Mouse (Mus musculus) intestine, postnatal 0 days (tissue): ENCODE results near the gene Tpbg. TPM values are rescaled to one million over a fixed set of nuclear protein-coding genes. Genes with fewer than 3 reads are reported as not detected.
A peak's percentile ranks its signal among the peaks of the same experiment; 100 is the strongest.

Experiments used
- ATAC-seq: fragments of 200-750 bp; cut with Nextera tagmentation; 2 replicates; pipeline ENCODE4 v1.8.0; 2017; ENCODE audit warnings: mild to moderate bottlenecking, moderate TSS enrichment, moderate library complexity
- H3K27ac ChIP-seq: fragments of 300-500 bp; sonication (generic); 2 replicates; pipeline ENCODE4 v1.5.1; 2014; ENCODE audit warnings: mild to moderate bottlenecking, low read depth, low read length, moderate library complexity
- H3K27me3 ChIP-seq: fragments of 300-500 bp; sonication (generic); replicated peaks from 2 replicates; pipeline ENCODE4 v1.6.1; 2014; ENCODE audit warnings: low read length, mixed read lengths; ENCODE audit not compliant: control insufficient read depth, insufficient read depth
- H3K36me3 ChIP-seq: fragments of 300-500 bp; sonication (generic); 2 replicates; pipeline ENCODE4 v1.6.1; 2014; ENCODE audit warnings: mild to moderate bottlenecking, moderate library complexity; ENCODE audit not compliant: control insufficient read depth, insufficient read depth
- H3K4me1 ChIP-seq: fragments of 300-500 bp; sonication (generic); replicated peaks from 2 replicates; pipeline ENCODE4 v1.6.1; 2014; ENCODE audit warnings: antibody characterized with exemption, low read length, mixed read lengths; ENCODE audit not compliant: control insufficient read depth, insufficient read depth
- H3K4me2 ChIP-seq: fragments of 300-500 bp; sonication (generic); replicated peaks from 2 replicates; pipeline ENCODE4 v1.6.1; 2014; ENCODE audit warnings: low read depth, mild to moderate bottlenecking, moderate library complexity
- H3K4me3 ChIP-seq: fragments of 300-500 bp; sonication (generic); 2 replicates; pipeline ENCODE4 v1.5.1; 2014; ENCODE audit warnings: low read depth, low read length
- H3K9ac ChIP-seq: fragments of 300-500 bp; sonication (generic); 2 replicates; pipeline ENCODE4 v1.6.1; 2014; ENCODE audit warnings: mild to moderate bottlenecking, low read depth, low read length
- H3K9me3 ChIP-seq: fragments of 300-500 bp; sonication (generic); 2 replicates; pipeline ENCODE4 v1.6.1; 2016; ENCODE audit warnings: mixed run types; ENCODE audit not compliant: control insufficient read depth
- CTCF ChIP-seq: sonication (generic); IDR thresholded peaks from 2 replicates; pipeline ENCODE4 v1.5.1; 2016; ENCODE audit warnings: low read depth, mild to moderate bottlenecking, control low read depth, antibody characterized with exemption, moderate library complexity
- WGBS: fragments of 180-500 bp; shearing (Covaris S2); extraction: QIAGEN DNeasy Blood & Tissue Kit; methylation state at CpG from one replicate; pipeline ENCODE4 v1.1.7; 2014; 5-methylcytosine and 5-hydroxymethylcytosine counted together
- polyA plus RNA-seq: library from polyadenylated mRNA; unstranded; fragments of >200 nt; fragmentation: Nextera tagmentation; extraction: Ambion mirVana; gene quantifications from 2 replicates; pipeline ENCODE4 v1.2.1, GENCODE M21; 2015

Tpbg gene
- polyA plus RNA-seq, 1 experiment from 2014 or later: 5.2 TPM

DNA sequence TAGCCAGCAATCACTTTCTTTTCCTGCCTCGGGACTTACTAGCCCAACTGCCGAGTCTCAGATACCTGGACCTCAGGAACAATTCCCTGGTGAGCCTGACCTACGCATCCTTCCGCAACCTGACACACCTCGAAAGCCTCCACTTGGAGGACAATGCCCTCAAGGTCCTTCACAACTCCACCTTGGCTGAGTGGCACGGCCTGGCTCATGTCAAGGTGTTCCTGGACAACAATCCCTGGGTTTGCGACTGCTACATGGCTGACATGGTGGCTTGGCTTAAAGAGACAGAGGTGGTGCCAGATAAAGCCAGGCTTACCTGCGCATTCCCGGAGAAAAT, 2.4 kb downstream of the Tpbg start:
- no peak overlapping the region for H3K9ac ChIP-seq

DNA sequence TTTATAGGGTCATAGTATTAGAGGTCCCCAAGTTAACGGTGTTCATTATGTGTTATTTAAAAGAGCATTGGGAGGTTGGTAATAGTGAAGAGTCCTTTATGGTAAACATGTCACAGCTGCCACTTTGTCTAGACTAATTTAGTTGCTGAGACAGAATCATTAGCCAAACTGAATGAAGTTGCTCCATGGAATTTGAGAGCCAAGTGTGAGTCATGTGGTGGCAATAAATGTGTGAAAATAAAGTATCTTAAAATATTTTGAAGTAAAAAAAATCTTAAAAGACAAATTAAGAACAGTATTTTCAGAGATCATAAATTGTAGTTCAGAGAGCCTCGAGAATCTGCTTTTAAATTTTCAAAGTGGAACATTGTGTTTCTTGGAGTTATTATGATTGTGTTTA, 4.0 kb downstream of the Tpbg start:
- no peak overlapping the region for H3K27ac ChIP-seq
- H3K4me1 ChIP-seq: no peaks in the 10 kb centered on the region
- H3K4me3 ChIP-seq: no peak overlapping the region
- no peak overlapping the region for H3K4me2 ChIP-seq
- ATAC-seq: no peak
- H3K9me3 ChIP-seq: no peaks in the 10 kb centered on the region
- no peak overlapping the region for H3K9ac ChIP-seq
- 76% methylated on average over 2 of the region's 2 CpGs for WGBS
- no peaks in the 10 kb centered on the region for H3K36me3 ChIP-seq
- TF ChIP-seq CTCF: no peak
- peaks cover 34% of the 10 kb centered on the region for H3K27me3 ChIP-seq

More for the DNA sequence above, 2.4 kb downstream of the Tpbg start:
- Histone ChIP-seq H3K4me3 (no peak overlapping the region; the same call in 1 of the 2 replicates), H3K27me3 (peaks cover 34% of the 10 kb centered on the region), H3K9me3 (no peaks in the 10 kb centered on the region), H3K27ac (no peak overlapping the region), H3K36me3 (no peaks in the 10 kb centered on the region), H3K4me1 (no peaks in the 10 kb centered on the region), H3K4me2 (peak overlapping the region; percentile 97)
- no peak for TF ChIP-seq CTCF
- 81% methylated on average over 9 of the region's 9 CpGs for WGBS
- no peak for ATAC-seq

DNA sequence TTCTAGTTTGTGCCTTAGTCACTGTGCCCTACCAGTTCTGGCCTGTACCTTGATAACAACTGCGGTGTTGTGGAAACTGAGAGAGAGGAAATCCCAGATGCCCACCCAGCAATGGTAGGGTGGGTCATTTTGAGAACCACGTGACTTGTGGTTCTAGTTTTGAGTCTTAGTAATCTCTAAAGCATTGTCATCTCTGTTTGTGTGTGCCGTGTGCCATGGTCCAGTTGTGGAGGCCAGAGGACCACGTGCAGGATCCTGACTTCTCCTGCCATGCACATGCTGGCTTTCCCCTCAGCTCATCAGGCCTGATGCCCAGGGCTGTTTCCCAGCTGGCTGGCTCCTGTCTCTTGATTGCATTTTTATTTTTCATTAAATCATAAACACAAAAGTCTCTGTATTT, 12.6 kb downstream of the Tpbg start:
- H3K4me3 ChIP-seq: no peak overlapping the region
- 93% methylated on average over 4 of the region's 4 CpGs for WGBS
- H3K27me3 ChIP-seq: no peaks in the 10 kb centered on the region
- H3K27ac ChIP-seq: no peak overlapping the region
- ATAC-seq: no peak
- no peak overlapping the region for H3K9ac ChIP-seq
- H3K4me2 ChIP-seq: no peak overlapping the region
- TF ChIP-seq CTCF: no peak
- H3K4me1 ChIP-seq: no peaks in the 10 kb centered on the region
- H3K36me3 ChIP-seq: no peaks in the 10 kb centered on the region
- no peaks in the 10 kb centered on the region for H3K9me3 ChIP-seq

DNA sequence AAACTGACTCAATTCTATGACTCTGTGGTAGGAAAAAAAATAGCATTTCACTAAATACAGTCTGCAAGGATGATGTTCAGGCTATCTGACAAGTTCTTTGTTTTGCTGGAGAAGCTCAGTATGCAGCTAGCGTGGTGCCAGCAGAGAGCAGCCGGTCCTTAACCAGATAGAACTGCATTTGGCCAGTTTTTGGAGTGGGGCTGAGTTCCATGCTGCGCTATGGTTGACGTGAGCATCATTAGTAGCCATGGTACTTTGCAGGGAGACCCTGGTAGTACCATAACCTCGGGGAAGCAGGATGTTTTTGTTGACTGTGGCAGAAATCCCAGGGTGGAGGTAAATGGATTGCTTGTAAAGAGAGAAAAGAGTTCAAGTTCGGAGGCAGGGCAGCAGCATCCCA, 14.3 kb downstream of the Tpbg start:
- no peak for ATAC-seq
- Histone ChIP-seq H3K4me2 (no peak overlapping the region), H3K4me1 (no peaks in the 10 kb centered on the region), H3K9ac (no peak overlapping the region), H3K9me3 (no peaks in the 10 kb centered on the region), H3K27me3 (no peaks in the 10 kb centered on the region), H3K36me3 (no peaks in the 10 kb centered on the region), H3K27ac (no peak overlapping the region), H3K4me3 (no peak overlapping the region)
- TF ChIP-seq CTCF: no peak
- whole genome bisulfite sequencing: 72% methylated on average over 6 of the region's 6 CpGs

DNA sequence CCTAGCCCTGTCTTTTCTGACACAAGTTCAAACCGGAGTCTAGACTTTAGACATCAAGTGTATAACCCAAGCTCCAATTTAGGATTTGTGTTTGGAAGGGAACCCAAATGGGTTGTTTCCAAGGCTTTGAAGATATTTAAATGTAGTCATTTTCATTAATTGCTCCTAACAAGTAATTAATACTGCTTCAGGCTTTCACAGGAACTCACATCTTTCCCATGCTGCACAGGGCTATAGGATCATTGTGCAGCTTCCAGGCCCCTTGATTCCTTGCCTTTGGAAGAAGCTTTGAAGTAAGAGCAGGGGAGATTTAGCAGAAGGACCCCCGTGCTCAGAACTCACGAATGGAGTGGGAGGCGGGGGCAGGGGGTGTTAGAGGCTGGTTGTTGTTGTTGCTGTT, 18.9 kb downstream of the Tpbg start:
- H3K36me3 ChIP-seq: no peaks in the 10 kb centered on the region
- no peak overlapping the region for H3K27ac ChIP-seq

DNA sequence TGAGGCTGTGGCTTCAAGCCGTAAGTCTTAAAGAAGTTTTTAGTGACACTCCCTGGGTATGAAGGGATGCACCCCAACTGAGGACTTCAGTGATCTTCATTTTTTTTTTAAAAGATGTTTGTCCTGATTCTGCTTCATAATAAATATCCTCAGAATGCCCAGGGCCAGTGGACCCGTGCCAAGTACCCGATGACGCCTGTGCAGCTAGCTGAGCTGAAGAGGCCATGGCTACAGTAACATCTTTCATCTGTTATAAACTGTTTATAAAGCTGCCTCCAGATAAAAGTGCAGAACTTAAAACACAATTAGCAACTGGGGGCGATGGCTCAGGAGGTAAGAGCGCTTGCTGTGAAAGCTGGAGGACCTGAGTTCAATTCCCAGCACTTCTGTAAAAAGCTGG, 20.4 kb downstream of the Tpbg start:
- ATAC-seq: no peak
- no peaks in the 10 kb centered on the region for H3K4me1 ChIP-seq
- TF ChIP-seq CTCF: no peak
- H3K9me3 ChIP-seq: no peaks in the 10 kb centered on the region
- no peak overlapping the region for H3K4me3 ChIP-seq
- no peak overlapping the region for H3K27ac ChIP-seq
- no peaks in the 10 kb centered on the region for H3K27me3 ChIP-seq
- H3K9ac ChIP-seq: no peak overlapping the region
- no peaks in the 10 kb centered on the region for H3K36me3 ChIP-seq
- H3K4me2 ChIP-seq: no peak overlapping the region
- WGBS: 60% methylated on average over 6 of the region's 6 CpGs

More for the DNA sequence above, 18.9 kb downstream of the Tpbg start:
- Histone ChIP-seq H3K4me1 (no peaks in the 10 kb centered on the region), H3K4me3 (no peak overlapping the region), H3K9ac (no peak overlapping the region), H3K4me2 (no peak overlapping the region), H3K9me3 (no peaks in the 10 kb centered on the region), H3K27me3 (no peaks in the 10 kb centered on the region)
- WGBS: 54% methylated on average over 4 of the region's 4 CpGs
- no peak for ATAC-seq
- no peak for TF ChIP-seq CTCF

DNA sequence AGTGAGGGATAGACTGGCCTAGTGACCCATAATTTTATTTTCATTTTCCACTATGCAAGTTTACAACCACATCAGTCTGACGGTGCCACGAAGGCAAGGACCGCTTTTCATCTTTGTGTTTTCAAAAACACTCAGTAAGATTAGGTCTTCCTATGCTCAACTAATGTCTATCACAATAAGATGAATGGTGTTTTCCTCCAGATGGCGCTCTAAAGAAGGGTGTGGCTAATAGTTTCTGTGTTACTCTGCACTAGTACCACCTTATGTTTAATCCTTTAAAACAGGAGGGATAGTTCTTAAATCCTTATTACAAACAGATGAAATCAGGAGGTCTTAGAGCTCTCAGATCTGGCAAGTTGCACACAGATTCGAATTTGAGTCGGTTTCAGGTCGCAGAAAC, 30.7 kb downstream of the Tpbg start:
- 80% methylated on average over 7 of the region's 7 CpGs for WGBS
- Histone ChIP-seq H3K9me3 (no peaks in the 10 kb centered on the region), H3K36me3 (no peaks in the 10 kb centered on the region), H3K4me3 (no peak overlapping the region), H3K4me1 (no peaks in the 10 kb centered on the region), H3K4me2 (no peak overlapping the region), H3K27me3 (no peaks in the 10 kb centered on the region), H3K9ac (no peak overlapping the region), H3K27ac (no peak overlapping the region)
- no peak for ATAC-seq
- no peak for TF ChIP-seq CTCF
